Mouse (Mus musculus) adrenal gland, postnatal 10 days (tissue): ENCODE results near the gene Gjd3. TPM values are rescaled to one million over a fixed set of nuclear protein-coding genes. Genes with fewer than 3 reads are reported as not detected.
"Not testable (repeated sequence)": the region's sequence is repeated elsewhere in the genome, so short reads cannot be mapped to it uniquely, and the experiment has no call there.

Experiments
- DNase-seq: peaks from one replicate; pipeline ENCODE4 v3.0.0; 2021; ENCODE audit warnings: mixed read lengths
- long read RNA-seq, 2 experiments: library from polyadenylated mRNA; stranded (forward); transcript quantifications; one replicate each; pipeline ENCODE4 v2.0.0; 2021
- total RNA-seq, 2 experiments: library from RNA; stranded (reverse); gene quantifications; 2 replicates each; pipeline ENCODE4 v1.2.3; 2021

Gene Gjd3
- under 1 TPM; 0.45 to 0.73 TPM for total RNA-seq
- long read RNA-seq, experiment 1, partial matches to known transcripts = 0 of 2 reads
- long read RNA-seq, experiment 1, other reads (novel, unspliced or antisense) = 1 of 2 reads
- long read RNA-seq, experiment 2 = 0 reads

GRCm38 (mm10) chr11:98982773-98983133 lies at the start of gene Gjd3:
Gene Gjd3, minus strand, starts transcription at chr11:98983016.
- no peak for DNase-seq

DNA sequence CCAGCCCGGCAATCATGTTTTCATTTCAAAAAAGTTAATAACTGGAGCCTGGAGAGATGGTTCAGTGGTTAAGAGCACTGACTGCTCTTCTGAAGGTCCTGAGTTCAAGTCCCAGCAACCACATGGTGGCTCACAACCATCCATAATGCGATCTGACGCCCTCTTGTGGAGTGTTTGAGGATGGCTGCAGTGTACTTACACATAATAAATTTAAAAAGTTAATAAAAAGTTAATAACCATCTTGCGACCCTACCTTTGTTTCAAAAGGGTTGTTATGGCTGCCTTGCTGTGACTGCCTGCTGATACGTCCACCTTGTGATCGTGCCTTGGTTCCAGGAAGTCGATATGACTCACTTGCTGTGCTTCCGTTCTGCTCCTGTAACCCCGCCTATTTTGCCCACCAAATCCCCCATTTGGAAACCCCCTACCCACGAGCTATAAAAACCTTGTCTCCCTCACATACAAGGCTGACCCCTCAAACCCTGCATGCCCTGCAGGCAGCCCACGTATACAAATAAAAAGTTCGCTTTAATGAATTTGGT lies 44.2 kb upstream of the Gjd3 start:
- no peak for DNase-seq

GRCm38 (mm10) chr11:99025878-99026277 lies 43.1 kb upstream of the Gjd3 start:
- no peak for DNase-seq

DNA sequence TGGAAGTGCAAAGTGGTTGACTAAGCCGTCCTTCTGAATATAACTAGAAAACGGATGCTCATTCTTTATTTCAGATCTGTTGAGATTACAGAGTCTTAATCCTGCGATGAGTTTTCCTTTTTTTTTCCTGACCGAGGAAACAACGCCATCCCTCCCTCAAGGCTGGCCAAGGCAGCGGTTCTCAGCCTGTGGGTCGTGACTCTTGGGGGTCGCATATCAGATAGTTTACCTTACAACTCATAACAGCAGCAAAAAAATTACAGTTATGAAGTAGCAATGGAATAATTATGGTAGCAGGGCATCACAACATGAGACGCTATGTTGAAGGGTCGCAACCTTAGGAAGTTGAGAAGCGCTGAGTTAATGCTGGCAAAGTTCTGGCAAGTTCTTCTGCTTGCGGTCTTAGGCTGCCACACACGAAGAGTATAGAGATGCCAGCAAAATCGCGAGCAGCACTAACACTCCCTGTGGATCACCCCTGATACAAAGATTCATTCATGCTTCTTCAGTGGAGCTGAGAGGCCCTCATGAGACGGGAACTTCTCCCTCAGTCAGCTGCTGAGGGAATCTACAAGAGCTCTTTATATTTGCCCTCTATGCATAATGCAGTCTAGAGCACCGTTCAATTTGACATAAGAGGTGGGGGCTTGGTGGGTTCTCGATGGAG lies 41.8 kb upstream of the Gjd3 start:
- DNase-seq = no peak

DNA sequence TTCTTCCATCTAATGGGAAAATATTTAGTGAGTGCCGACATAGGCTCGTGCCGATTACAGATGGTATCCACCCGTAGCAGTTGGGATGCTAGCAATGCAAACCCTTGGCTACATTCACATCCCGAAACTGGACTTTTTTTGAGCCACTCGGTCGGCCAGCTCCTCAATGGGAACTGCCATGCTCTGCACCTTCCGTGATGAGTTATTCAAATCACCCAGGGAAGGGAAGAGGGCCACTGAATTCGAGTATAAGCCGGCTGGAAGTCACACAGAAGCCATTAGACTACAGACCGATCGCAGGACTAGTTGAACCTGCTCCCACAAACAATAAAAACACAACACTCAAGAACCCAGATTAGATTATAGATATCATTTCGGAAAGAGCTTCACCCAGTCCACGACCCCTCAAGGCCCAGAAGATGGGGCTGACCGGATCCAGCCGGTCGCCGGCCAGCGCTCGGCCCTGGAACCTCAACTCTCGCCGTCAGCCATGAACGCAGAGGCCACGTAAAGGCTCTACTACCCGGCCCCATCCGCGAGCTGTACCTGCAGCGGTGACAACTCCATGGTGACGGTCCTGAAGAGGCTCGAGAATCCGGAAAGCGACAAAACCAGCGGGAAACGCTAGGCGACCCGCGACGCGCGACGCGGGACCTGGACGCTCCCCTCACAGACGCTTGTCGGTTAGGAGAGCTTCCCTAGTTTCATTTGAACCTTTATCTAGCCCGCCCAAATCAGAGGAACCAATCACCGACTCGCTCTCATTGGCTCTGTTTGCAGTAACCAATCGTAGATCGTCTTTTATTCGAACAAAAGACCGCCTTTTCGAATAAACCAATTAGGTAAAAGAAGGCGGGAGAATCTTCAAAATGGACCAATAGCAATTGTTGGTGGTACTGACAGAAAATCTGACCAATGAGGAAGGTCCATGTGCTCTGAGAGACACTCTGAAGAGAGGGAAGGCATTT lies 41.0 kb upstream of the Gjd3 start, which contains the start of gene Top2a:
Gene Top2a (minus strand): TSS at position 690 of the 968 bp plus-strand sequence.
- peak; percentile 91 for DNase-seq

- DNase-seq = no peak
Measured at GRCm38 (mm10) chr11:99023094-99023493, 40.3 kb upstream of the Gjd3 start.

DNA sequence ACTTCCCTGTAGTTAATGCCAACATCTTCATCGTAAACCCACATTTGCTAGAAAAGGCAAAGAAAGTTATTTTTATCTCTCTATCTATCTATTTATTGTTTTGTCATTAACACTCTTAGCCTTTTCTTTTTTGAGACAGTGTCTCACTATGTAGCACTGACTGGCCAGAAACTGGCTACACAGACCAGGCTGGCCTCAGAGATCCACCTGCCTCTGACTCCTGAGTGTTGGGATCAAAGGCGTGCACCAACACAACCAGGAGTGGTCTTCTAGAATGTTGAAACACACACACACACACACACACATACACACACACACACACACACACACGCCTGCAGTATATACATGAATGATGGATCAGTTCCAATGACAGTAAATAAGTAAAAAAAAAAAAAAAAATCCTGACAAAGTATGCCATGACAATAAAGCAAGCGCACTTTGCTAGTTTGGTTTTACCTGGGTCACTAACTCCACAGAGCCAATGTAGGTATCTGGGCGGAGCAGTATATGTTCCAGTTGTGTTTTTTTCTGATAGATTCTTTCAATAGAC lies 39.6 kb upstream of the Gjd3 start:
- DNase-seq = no peak

GRCm38 (mm10) chr11:99019844-99020243 lies 37.0 kb upstream of the Gjd3 start:
- DNase-seq = no peak

- DNase-seq = no peak
Measured at GRCm38 (mm10) chr11:99013856-99014255, 31.0 kb upstream of the Gjd3 start.

- DNase-seq = no peak
Measured at GRCm38 (mm10) chr11:99010706-99011105, 27.9 kb upstream of the Gjd3 start.

DNA sequence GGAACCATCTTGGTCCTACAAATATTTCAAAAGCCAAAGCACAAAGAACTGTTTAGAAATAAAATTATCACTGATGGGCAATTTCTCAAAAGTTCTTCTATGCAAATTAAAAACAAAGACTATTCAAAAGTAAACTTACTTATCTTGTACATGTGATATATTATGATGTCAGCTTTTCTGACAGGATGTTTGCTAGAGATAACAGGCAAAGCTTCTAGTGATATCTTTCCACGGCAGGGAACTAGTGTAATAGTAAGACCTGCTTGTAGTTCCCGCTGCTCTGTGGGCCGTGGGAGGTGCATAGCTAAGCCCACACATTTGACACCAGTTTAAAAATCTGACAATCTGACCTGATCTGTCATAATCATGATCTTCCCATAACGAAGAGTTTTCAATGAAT lies 27.3 kb upstream of the Gjd3 start:
- DNase-seq = no peak

- DNase-seq = no peak
Measured at GRCm38 (mm10) chr11:99006788-99007187, 24.0 kb upstream of the Gjd3 start.

- no peak for DNase-seq
Measured at GRCm38 (mm10) chr11:98999243-98999642, 16.4 kb upstream of the Gjd3 start.

DNA sequence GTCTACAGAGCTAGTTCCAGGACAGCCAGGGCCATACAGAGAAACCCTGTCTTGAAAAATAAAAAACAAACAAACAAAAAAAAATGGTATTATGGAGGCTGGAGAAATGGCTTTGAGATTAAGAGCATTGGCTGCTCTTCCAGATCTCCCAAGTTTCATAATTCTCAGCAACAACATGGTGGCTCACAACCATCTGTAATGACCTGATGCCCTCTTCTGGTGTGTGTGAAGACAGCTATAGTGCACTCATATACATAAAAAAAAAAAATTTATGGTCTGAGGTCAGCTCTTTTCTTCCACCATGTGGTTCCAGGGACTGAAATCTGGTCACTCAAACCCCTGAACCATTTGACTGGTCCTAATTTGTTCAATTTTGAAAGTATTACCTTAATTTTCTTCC lies 16.0 kb upstream of the Gjd3 start:
- DNase-seq = no peak

- DNase-seq = no peak
Measured at GRCm38 (mm10) chr11:98997659-98998058, 14.8 kb upstream of the Gjd3 start.

- no peak for DNase-seq
Measured at GRCm38 (mm10) chr11:98995987-98996386, 13.2 kb upstream of the Gjd3 start.

- no peak for DNase-seq
Measured at GRCm38 (mm10) chr11:98990866-98991265, 8.1 kb upstream of the Gjd3 start.

DNA sequence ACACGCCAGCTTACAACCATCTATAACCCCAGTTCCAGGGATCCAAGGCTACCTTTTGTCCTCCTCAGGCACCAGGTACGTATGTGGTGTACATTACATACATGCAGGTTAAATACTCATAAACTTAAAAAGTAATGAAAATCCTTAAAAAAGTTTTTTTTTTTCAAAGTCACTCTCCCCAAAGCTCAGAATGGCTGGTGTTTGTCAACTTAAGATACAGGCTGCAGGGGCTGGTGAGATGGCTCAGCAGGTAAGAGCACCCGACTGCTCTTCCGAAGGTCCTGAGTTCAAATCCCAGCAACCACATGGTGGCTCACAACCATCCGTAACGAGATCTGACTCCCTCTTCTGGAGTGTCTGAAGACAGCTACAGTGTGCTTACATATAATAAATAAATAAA lies 5.4 kb upstream of the Gjd3 start:
- DNase-seq = not testable (repeated sequence)

- no peak for DNase-seq
Measured at GRCm38 (mm10) chr11:98985542-98985941, 2.7 kb upstream of the Gjd3 start.

GRCm38 (mm10) chr11:98983551-98983950 lies 735 bp upstream of the Gjd3 start:
- no peak for DNase-seq

GRCm38 (mm10) chr11:98981997-98982772 lies 631 bp downstream of the Gjd3 start:
- DNase-seq = peak; percentile 79
